Mouse (Mus musculus): ENCODE results near the gene Olfr414.

DNA sequence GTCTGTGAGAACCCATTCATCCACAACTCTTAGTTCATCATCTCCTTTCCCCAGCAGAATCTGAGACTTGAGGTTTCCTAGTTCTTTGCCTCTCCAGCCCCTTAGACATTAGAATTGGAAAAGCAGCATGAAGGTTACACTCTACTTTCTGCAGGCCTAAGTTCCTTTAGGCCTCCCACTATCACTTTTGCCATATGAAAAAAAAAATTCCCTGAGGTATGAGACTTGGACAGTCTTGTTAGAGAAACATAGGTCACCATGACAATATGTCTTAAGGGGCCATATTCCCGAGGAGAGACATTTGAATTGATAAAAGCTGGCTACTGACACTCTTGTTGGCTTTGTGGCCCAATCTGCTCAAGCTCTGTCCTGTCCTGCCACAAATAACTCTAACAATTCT is at the start of gene Olfr414:
- TF ChIP-seq CTCF (conservative IDR thresholded peaks at IDR 0.05; ENCODE audit: low read length) (no peak), NANOG (IDR thresholded peaks at IDR 0.05; ENCODE audit: borderline replicate concordance, low read length) (no peak), POU5F1 (IDR thresholded peaks at IDR 0.05; ENCODE audit: borderline replicate concordance, low read length) (no peak)

All from E14TG2a.4 (cell line).